Mouse (Mus musculus) thymus, adult 2 months (tissue): ENCODE data around the gene Ankrd34b. TPM values are rescaled to one million over a fixed set of nuclear protein-coding genes. Genes with fewer than 3 reads are reported as not detected.

ENCODE experiments used
- DNase-seq: peaks from one replicate; pipeline ENCODE4 v3.0.0; 2021
- H3K27ac ChIP-seq: fragments of 200-500 bp; 2 replicates; pipeline ENCODE4 v1.5.1; 2012; ENCODE audit warnings: low read length, control low read depth; ENCODE audit not compliant: control insufficient read depth, insufficient read depth
- H3K27me3 ChIP-seq: fragments of 200-500 bp; 2 replicates; pipeline ENCODE4 v1.6.1; 2012; ENCODE audit warnings: mild to moderate bottlenecking, low read length, moderate library complexity, mixed read lengths; ENCODE audit not compliant: control insufficient read depth, insufficient read depth
- H3K36me3 ChIP-seq: fragments of 200-500 bp; 2 replicates; pipeline ENCODE4 v1.6.1; 2012; ENCODE audit warnings: mild to moderate bottlenecking, low read length, moderate library complexity; ENCODE audit not compliant: control insufficient read depth, insufficient read depth
- H3K4me1 ChIP-seq: fragments of 200-500 bp; replicated peaks from 2 replicates; pipeline ENCODE4 v1.6.1; 2012; ENCODE audit warnings: low read length; ENCODE audit not compliant: control insufficient read depth, insufficient read depth
- H3K4me3 ChIP-seq: fragments of 200-500 bp; 2 replicates; pipeline ENCODE4 v1.5.1; 2012; ENCODE audit warnings: mild to moderate bottlenecking, low read length, control low read depth, moderate library complexity; ENCODE audit not compliant: control insufficient read depth, insufficient read depth
- CTCF ChIP-seq: fragments of 200-500 bp; IDR thresholded peaks from 2 replicates; pipeline ENCODE4 v1.5.1; 2012; ENCODE audit warnings: mild to moderate bottlenecking, control low read depth, low read length, moderate library complexity, borderline replicate concordance; ENCODE audit not compliant: control insufficient read depth, poor library complexity, insufficient read depth; ENCODE audit errors: extremely low read depth
- POLR2A ChIP-seq: fragments of 200-500 bp; IDR thresholded peaks from 2 replicates; pipeline ENCODE4 v1.6.1; 2012; ENCODE audit warnings: mild to moderate bottlenecking, low read length, control low read depth, moderate library complexity; ENCODE audit not compliant: control insufficient read depth, poor library complexity, insufficient read depth; ENCODE audit errors: extremely low read depth
- WGBS: fragments of 180-500 bp; shearing (Covaris S2); methylation state at CpG from one replicate; pipeline ENCODE4 v1.1.7; 2018; 5-methylcytosine and 5-hydroxymethylcytosine counted together
- polyA plus RNA-seq: library from polyadenylated mRNA; depleted of rRNA; stranded (reverse); fragments of >200 nt; gene quantifications from 2 replicates; pipeline ENCODE4 v1.2.3, GENCODE M21; 2012

Gene Ankrd34b
- polyA plus RNA-seq, 1 experiment = 0.05 TPM

GRCm38 (mm10) chr13:92446872-92447271 is 21.2 kb downstream of the Ankrd34b start:
- Histone ChIP-seq H3K36me3 (no peaks in the 10 kb centered on the region), H3K4me3 (no peak overlapping the region), H3K27me3 (no peaks in the 10 kb centered on the region), H3K4me1 (no peaks in the 10 kb centered on the region), H3K27ac (no peak overlapping the region)
- DNase-seq = no peak
- TF ChIP-seq CTCF (no peak), POLR2A (no peak)
- WGBS = 94% methylated on average over 7 of the region's 7 CpGs

GRCm38 (mm10) chr13:92464698-92465097 is 39.0 kb downstream of the Ankrd34b start:
- TF ChIP-seq CTCF (no peak), POLR2A (no peak)
- no peaks in the 10 kb centered on the region for H3K27me3 ChIP-seq
- H3K36me3 ChIP-seq = no peaks in the 10 kb centered on the region
- WGBS = 93% methylated on average over 3 of the region's 3 CpGs
- no peaks in the 10 kb centered on the region for H3K4me1 ChIP-seq
- H3K4me3 ChIP-seq = no peak overlapping the region
- H3K27ac ChIP-seq = no peak overlapping the region
- DNase-seq = no peak

- no peak for TF ChIP-seq CTCF
- TF ChIP-seq POLR2A = no peak
- 94% methylated on average over 9 of the region's 9 CpGs for WGBS
- Histone ChIP-seq H3K4me1 (no peaks in the 10 kb centered on the region), H3K4me3 (no peak overlapping the region), H3K27ac (no peak overlapping the region), H3K27me3 (no peaks in the 10 kb centered on the region), H3K36me3 (no peaks in the 10 kb centered on the region)
- DNase-seq = no peak
These were observed 42.2 kb downstream of the Ankrd34b start for GRCm38 (mm10) chr13:92467891-92468290.

- Histone ChIP-seq H3K36me3 (no peaks in the 10 kb centered on the region), H3K4me1 (no peaks in the 10 kb centered on the region), H3K27ac (no peak overlapping the region), H3K4me3 (no peak overlapping the region), H3K27me3 (no peaks in the 10 kb centered on the region)
- 86% methylated on average over 2 of the region's 2 CpGs for WGBS
- TF ChIP-seq POLR2A = no peak
- no peak for TF ChIP-seq CTCF
- no peak for DNase-seq
These were observed 43.7 kb downstream of the Ankrd34b start for GRCm38 (mm10) chr13:92469381-92469780.

GRCm38 (mm10) chr13:92470151-92470550 is 44.5 kb downstream of the Ankrd34b start:
- Histone ChIP-seq H3K4me1 (no peaks in the 10 kb centered on the region), H3K27me3 (no peaks in the 10 kb centered on the region), H3K36me3 (no peaks in the 10 kb centered on the region), H3K27ac (no peak overlapping the region), H3K4me3 (no peak overlapping the region)
- TF ChIP-seq POLR2A (no peak), CTCF (no peak)
- no peak for DNase-seq
- 98% methylated on average over 2 of the region's 2 CpGs for WGBS

GRCm38 (mm10) chr13:92483348-92483747 is 57.7 kb downstream of the Ankrd34b start:
- H3K4me3 ChIP-seq = no peak overlapping the region
- WGBS = 6% methylated on average over 3 of the region's 3 CpGs
- no peak overlapping the region for H3K27ac ChIP-seq
- no peaks in the 10 kb centered on the region for H3K27me3 ChIP-seq
- no peaks in the 10 kb centered on the region for H3K4me1 ChIP-seq
- no peaks in the 10 kb centered on the region for H3K36me3 ChIP-seq
- DNase-seq = peak; percentile 59
- TF ChIP-seq CTCF (peak; percentile 18; the same call in 1 of the 2 replicates), POLR2A (no peak)

- H3K27ac ChIP-seq = peak within 1 kb of the TSS; percentile 48
- no peaks in the 10 kb centered on the region for H3K4me1 ChIP-seq
- no peaks in the 10 kb centered on the region for H3K36me3 ChIP-seq
- DNase-seq = peak; percentile 96
- no peaks in the 10 kb centered on the region for H3K27me3 ChIP-seq
- no peak for TF ChIP-seq CTCF
- TF ChIP-seq POLR2A = peak; percentile 81
- 2% methylated on average over 19 of the region's 19 CpGs for WGBS
- H3K4me3 ChIP-seq = peak within 1 kb of the TSS; percentile 47
These were observed 58.3 kb downstream of the Ankrd34b start, which contains the start of gene Fam151b for GRCm38 (mm10) chr13:92483852-92484463. Gene Fam151b, minus strand, starts transcription at chr13:92484015.
